Mouse (Mus musculus): Measurements from ENCODE around the gene Kcnh6. TPM values are rescaled to one million over a fixed set of nuclear protein-coding genes. Genes with fewer than 3 reads are reported as not detected.

Gene Kcnh6
- 0.11 TPM for polyA plus RNA-seq (2017; shearing (Covaris generic))

GRCm38 (mm10) chr11:106007821-106008220, at the start of gene Kcnh6:
TSS of gene Kcnh6 (plus strand) at chr11:106008124.

GRCm38 (mm10) chr11:105967741-105968574, 40.0 kb upstream of the Kcnh6 start, which contains the start of gene Ace:
TSS of gene Ace (plus strand) at chr11:105967945.

GRCm38 (mm10) chr11:105994375-105994774, 13.5 kb upstream of the Kcnh6 start, which contains the start of gene Ace3:
TSS of gene Ace3 (plus strand) at chr11:105994675.

GRCm38 (mm10) chr11:106036548-106037417, 28.9 kb downstream of the Kcnh6 start, which contains the start of gene Dcaf7:
TSS of gene Dcaf7 (plus strand) at chr11:106036872.

GRCm38 (mm10) chr11:106065923-106066571, 58.1 kb downstream of the Kcnh6 start, which contains the start of gene Taco1:
TSS of gene Taco1 (plus strand) at chr11:106066061.

Other genes with a start within 250 kb of the Kcnh6 start
- gene Cyb561, start 54.8 kb upstream of the Kcnh6 start, polyA plus RNA-seq (2017; shearing (Covaris generic)), result 1.8 TPM
- not detected for gene Ace, start 40.2 kb upstream of the Kcnh6 start, polyA plus RNA-seq (2017; shearing (Covaris generic))
- not detected for gene Ace3, start 13.4 kb upstream of the Kcnh6 start, polyA plus RNA-seq (2017; shearing (Covaris generic))
- gene Dcaf7, start 28.7 kb downstream of the Kcnh6 start, polyA plus RNA-seq (2017; shearing (Covaris generic)), result 129 TPM
- 16.8 TPM for gene Taco1, start 57.9 kb downstream of the Kcnh6 start, polyA plus RNA-seq (2017; shearing (Covaris generic))
- 15.5 TPM for gene Map3k3, start 76.5 kb downstream of the Kcnh6 start, polyA plus RNA-seq (2017; shearing (Covaris generic))
- gene Gm10840, start 152.7 kb downstream of the Kcnh6 start, polyA plus RNA-seq (2017; shearing (Covaris generic)), result not detected
- gene Limd2, start 152.7 kb downstream of the Kcnh6 start, polyA plus RNA-seq (2017; shearing (Covaris generic)), result 952 TPM
- gene Strada, start 194.0 kb downstream of the Kcnh6 start, polyA plus RNA-seq (2017; shearing (Covaris generic)), result 41.8 TPM
- gene Ccdc47, start 208.2 kb downstream of the Kcnh6 start, polyA plus RNA-seq (2017; shearing (Covaris generic)), result 136 TPM
- gene Ddx42, start 208.8 kb downstream of the Kcnh6 start, polyA plus RNA-seq (2017; shearing (Covaris generic)), result 105 TPM
- 86.4 TPM for gene Ftsj3, start 248.0 kb downstream of the Kcnh6 start, polyA plus RNA-seq (2017; shearing (Covaris generic))
- gene Psmc5, start 248.0 kb downstream of the Kcnh6 start, polyA plus RNA-seq (2017; shearing (Covaris generic)), result 203 TPM